Mouse (Mus musculus) cerebellum, adult 8-10 months (tissue): ENCODE results near the gene Hfe2.

Experiments used
- DNase-seq: peaks from one replicate; pipeline ENCODE4 v3.0.0; 2022

Hfe2 gene

DNA sequence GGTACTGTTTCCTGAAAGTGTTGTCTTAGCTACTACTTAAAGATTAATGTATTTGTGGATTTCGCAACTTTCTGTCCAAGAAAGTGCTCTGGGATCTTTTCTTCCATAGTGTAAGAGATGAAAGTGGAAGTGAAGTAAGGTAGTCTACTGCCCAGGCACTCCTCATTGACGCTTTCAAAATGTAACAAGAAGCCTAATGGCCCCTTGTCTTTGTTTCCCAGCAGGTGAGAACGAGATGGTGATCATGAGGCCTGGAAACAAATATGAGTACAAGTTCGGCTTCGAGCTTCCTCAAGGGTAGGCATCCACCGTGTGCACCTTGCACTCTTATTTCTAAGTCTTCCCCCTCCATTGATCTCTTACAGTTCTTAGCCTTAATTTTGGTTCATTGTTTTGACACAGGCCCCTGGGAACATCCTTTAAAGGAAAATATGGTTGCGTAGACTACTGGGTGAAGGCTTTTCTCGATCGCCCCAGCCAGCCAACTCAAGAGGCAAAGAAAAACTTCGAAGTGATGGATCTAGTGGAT is 33.8 kb downstream of the Hfe2 start:
- DNase-seq: no peak

DNA sequence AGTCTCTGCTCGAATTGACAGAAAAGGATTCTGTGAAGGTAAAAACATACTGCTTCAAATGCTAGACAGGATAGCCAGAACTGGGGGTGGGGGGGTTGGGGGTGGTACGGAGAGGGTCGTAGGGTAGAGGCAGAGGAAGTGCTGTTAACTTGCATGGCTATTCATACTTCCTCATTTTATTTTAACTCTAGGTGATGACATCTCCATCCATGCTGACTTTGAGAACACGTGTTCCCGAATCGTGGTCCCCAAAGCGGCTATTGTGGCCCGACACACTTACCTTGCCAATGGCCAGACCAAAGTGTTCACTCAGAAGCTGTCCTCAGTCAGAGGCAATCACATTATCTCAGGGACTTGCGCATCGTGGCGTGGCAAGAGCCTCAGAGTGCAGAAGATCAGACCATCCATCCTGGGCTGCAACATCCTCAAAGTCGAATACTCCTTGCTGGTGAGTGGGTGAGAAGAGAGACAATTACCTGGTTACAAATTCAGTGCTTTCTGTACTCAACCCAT is 34.5 kb downstream of the Hfe2 start:
- DNase-seq: no peak

DNA sequence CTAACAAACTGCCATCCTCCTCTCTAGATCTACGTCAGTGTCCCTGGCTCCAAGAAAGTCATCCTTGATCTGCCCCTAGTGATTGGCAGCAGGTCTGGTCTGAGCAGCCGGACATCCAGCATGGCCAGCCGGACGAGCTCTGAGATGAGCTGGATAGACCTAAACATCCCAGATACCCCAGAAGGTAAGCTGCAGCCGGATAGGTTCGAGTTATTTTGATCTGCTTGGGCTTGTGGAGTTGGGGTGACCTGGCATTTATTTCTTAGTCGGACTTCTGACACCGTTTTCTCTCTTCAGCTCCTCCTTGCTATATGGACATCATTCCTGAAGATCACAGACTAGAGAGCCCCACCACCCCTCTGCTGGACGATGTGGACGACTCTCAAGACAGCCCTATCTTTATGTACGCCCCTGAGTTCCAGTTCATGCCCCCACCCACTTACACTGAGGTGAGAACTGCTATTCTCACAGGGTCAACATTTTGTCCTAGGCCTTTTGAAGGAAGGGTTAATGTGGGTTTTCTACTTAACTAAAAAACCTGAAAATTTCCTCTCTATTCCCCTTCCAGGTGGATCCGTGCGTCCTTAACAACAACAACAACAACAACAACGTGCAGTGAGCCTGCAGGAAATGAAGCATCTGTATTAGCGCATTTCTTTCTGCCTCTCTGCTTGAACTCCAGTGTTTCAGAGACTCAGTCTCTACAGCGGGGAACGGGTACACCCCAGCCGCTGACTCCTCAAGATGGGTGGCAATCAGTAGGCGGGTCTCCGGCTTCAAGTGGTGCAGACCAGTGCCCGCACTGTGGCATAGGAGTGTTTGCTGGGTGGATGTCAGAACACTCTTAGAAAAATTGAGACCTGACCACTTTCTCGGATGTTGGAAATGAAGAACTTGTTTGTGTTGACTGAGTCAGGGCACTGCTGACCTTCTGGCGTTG is 35.2 kb downstream of the Hfe2 start:
- DNase-seq: no peak

DNA sequence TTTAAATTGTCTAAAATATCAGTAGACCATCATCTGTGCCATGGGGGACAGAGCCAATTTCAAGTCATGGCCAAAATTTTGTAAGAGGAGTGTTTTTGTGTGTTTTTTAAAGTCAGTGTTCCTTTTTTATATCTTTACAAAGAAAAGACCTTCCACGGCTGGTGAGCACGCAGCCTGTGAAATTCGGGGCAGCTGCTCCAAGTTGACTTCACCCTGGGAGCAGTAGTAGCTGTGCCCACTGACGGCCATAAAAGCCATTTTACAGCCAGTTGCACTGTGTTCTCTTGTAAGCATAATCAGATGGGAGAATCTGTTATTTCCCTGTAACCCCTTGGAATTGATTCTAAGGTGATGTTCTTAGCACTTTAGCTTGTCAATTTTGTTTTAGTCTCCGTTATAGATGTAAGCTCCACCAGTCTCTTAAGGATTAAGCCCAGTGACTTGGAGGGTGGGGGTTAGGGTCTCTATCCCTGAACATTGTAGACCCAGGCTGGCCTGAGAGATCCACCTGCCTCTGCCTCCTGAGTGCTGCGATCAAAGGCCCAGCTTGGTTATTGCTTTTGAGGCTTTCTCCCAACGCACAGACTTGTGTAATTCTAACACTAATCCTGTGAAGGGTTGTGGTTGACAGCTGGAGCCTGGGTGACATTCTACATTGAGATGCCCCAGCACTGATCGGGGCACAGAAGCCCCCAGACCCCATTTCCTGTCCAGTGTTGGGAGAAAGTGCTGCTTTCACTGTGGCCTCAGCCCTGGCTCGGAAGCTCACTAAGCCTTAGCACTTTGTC is 36.1 kb downstream of the Hfe2 start:
- no peak for DNase-seq

DNA sequence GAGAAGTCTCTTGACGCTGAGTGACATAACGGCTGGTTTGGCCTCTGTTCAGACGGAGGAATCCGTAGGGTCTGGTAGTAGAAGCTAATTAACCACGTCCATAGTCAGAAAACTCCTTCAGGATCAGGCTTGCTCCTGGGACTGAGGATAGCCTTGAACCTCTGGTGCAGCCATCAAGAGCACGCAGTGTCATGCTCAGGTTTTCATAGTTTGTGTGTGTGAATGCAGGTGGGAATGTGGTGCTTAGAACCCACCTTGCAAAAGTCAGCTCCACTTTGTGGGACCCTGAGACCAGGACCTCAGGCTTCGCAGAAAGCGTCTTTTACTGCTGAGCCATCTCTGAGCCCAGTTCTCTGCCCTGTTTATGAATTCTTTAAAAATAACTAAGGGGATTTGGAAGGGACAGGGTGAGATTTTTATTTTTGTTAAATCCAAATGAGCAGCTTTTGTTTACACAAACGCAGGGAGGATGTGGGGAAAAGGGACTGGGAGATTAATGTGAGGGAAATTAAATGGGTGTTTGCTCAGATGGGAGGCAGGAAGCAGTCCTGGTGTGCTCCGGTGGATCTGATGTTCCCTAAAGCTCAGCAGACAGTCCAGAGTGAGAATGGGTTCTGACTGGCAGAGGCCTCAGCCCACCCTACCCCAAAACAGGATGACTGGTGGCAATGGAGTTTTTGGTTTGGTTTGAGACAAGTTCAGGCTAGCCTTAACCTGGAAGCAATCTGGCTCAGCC is 37.1 kb downstream of the Hfe2 start:
- DNase-seq: no peak

DNA sequence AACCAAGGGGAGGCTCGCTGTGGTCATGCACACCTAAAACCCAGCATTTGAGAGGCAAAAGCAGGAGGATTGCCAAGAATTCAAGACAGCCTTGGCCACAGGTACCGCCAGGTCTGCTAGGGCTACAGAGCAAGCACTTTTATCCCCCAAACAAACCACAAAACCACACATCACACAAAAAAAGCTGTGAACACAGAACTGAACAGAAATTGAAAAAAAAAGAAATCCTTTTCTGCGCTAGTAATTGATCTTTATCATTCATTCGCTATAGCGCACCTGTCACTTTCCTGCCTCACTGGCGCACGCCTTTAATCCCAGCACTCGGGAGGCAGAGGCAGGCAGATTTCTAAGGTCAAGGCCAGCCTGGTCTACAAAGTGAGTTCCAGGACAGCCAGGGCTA is 38.3 kb downstream of the Hfe2 start:
- DNase-seq: no peak

DNA sequence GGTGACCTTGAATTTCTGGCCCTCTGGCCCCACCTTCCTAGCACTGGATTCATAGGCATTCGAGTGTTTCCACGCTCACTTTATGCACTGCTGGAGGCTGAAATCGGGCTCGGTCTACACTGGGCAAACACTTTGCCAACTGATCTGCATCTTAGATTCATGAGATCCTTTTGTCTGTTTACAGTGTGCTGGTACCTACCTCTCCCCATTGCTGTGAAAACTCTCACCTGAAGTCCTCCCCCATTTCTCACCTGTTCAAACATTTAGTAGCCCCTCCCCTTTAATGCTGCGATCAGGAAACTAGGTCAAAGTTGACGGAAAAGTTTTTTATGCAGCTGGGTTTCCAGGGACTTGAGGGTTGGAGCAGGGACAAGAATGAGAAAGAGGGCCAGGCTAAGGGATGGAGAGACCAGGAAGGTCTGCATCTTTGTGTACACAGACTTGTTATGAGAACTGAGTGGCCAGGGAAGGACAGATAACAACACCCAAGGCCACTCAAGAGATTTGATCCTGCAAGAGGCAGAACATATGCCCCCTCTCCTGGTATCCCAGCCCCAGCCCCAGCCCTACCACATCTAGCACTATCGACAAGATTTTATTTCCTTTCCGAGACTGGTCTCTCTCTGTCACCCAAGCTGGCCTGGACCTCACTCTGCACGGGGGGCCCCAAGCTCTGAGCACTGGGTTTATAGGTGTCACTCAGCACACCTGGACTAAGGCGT is 39.1 kb downstream of the Hfe2 start:
- no peak for DNase-seq

DNA sequence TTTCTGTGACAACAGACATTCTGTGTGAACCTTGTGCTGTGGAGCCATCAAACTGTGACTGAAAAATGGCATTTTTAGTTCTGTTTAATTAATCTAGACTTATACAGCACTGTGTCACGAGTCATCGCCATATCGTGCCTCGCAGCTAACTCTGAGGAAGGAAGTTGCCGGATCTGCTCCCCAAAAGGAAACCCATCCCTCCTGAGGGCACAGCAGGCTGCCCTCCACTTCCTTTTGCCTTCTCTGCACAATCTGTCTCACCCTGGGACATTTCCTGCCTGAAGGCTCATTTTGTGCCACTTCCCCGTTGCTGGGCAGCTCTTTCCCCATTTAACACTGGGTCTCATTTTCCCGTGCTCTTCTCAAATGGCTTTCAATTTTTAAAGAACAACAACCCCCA is 39.7 kb downstream of the Hfe2 start:
- no peak for DNase-seq

DNA sequence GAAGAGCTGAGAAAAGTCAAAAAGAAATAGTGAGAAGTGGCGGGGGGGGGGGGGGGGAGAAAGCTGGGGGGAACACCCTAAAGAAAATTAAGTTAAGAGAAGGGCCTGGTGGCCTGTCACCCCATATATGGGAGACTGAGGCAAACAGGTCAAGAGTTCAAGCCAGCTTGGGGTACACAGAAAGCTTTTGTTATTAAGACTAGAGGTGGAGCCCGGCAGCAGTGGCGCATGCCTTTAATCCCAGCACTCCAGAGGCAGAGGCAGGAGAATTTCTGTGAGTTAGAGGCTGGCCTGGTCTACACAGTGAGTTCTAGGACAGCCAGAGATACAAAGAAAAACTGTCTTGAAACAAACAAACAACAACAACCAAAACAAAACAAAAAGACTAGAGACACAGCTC is 40.1 kb downstream of the Hfe2 start:
- DNase-seq: no peak

DNA sequence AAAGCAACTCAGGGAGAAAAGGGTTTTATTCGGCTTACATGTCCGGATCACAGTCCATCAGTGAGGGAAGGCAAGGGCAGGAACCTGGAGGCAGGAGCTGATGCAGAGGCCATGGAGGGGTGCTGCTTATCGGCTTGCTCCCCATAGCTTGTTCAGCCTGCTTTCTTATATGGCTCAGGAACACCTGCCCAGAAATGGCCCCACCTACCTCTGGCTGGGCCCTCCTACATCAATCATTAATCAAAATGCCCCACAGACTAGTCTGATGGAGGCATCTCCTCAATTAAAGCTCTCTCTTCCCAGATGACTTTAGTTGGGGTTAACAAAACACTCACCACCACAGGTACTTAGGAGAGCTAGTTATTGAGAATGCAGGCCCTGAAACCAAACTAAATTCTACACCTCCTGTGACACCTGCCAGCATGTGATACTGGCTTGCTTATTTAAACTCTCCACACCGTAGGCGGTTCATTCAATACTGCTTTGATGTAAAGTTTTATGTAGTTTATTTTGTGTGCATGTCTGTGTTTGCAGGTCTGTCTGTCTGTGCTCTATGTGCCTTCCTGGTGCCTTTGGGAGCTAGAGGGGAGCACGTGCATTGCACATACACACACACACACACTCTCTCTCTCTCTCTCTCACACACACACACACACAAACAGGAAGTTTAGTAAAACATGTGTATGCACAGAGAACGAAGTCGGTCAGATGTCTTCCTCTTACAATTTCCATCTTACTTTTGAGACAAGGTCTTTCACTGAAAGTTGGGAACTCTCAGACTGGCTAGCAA is 41.9 kb downstream of the Hfe2 start:
- DNase-seq: no peak

DNA sequence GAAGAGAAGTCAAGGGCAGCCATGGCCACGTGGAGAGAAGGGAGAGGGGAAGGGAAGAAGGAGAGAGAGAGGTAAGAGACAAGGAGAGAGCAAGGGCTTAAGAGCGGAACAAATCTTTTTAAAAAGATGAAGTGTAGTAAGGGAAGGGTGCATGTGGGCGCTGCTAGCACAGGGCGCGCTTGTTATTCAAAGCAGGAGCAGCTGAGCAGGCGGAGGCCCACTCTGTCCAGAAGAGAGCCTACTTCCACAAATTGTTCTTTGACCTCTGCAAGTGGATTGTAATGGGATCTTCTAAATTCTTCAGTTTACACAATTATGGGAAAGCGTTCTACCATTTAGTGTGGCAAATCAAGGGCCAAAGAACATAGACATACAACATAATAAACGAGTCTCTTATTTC is 43.6 kb downstream of the Hfe2 start:
- no peak for DNase-seq

DNA sequence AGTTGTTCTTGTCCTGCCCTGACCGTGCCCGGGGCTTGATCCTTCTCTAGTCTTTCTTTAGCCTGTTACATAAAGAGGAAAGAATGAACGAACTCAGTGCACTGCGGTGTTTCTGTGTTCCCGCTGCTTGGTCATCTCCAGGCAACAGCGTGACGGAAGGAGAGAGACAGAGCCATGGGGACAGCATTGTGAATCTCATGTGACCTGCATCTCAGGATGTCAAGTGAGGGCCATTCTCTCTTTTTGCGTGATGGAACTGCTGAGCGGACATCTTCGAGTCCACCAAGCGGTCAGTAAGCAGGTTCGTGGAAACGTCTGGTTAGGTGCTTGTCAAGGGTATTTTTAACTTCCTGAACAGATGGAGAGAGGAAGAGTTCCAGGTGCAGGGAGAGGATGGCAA is 44.5 kb downstream of the Hfe2 start:
- no peak for DNase-seq

DNA sequence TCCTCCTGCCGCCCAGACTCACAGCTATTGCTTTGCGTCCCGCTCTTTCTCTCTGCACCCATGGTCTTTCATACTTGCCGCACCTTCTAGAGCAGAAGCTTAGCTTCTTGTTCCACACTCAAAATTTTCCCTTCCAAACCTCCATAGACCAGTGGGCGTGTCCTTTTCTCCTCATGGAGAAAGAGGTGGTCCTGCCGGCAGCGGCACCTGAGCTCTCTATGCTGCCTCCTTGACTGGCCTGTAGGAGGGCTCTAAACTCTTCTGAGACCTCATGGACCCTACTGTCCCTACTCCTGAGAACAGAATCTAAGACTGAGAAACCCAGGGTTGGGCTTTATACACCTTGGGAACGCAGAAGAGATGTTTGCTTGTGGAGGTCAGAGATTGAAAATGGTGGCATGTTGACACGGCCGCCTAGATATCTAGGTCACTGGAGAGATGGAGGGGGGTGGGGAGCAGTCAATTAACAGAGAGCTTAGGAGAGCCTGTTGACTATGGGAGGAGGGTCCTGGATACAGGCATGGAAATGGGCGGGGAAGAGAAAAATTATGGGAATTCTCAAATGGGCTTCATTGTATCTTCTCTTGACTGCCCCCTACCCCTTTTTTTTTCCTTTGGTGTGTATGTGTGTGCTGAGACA is 45.1 kb downstream of the Hfe2 start:
- DNase-seq: no peak

DNA sequence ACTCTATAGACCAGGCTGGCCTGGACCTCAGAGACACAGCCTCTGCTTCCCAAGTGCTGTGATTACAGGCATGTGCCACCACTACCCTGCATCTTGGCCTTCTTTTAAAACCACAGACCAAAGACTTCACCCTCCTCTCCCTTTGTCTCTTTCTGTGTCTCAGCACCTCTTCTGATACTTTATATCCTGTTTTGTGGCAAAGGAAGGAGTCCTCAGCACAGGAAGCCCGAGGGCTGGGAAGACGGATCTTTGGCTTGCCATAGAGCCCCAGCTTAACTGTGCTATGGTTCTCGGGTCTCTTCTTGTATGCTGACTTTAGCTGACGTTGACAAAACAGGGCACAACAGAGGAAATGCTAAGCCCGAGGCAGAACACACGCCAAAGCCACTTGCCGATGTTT is 45.7 kb downstream of the Hfe2 start:
- DNase-seq: no peak

DNA sequence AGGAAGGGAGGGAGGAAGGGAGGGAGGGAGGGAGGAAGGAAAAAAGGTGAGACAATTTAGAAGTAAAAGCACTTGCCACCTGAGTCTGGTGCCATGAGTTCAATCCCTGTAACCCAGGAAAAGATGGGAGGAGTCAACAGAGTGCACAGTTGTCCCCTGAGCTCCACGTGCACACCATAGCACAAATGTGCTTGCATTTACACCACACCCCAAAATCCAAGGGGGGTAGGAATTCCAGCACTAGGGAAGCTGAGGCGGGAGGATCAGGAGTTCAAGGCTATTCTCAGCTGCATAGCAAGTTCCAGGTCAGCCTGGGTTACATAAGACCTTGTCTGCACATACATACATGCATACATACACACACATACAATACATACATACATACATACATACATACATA is 46.4 kb downstream of the Hfe2 start:
- no peak for DNase-seq

DNA sequence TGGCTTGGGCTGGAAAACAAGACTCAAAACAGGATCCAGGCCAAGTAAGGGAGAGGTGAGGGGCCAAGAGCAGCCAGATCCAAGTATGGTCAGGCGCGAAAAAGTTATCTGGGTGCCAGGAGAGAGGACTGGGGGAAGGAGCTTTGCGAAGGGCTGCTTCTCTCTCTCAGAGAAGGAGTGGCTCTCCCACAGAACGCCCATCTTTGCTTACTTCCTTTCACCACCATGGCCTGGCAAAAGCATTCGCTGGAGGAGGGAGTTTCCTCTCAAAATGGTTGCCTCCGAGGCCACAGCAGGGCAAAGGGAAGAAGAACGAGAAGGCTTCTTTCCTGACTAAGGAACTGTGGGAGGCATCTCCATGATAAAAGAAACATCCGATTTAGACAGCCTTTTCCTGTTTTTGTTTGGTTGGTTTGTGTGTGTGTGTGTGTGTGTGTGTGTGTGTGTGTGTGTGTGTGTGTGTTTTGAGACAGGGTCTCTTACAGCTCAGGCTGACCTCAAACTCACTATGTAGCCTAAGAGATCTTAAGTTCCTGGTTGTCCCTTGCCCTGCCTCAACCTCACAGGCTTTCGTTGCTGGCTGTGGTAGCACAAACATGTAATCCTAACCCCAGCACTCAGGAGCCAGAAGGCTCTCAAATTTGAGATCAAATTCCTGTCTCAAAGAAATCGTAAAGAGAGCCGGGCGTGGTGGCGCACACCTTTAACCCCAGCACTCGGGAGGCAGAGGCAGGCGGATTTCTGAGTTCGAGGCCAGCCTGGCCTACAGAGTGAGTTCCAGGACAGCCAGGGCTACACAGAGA is 47.1 kb downstream of the Hfe2 start:
- no peak for DNase-seq

DNA sequence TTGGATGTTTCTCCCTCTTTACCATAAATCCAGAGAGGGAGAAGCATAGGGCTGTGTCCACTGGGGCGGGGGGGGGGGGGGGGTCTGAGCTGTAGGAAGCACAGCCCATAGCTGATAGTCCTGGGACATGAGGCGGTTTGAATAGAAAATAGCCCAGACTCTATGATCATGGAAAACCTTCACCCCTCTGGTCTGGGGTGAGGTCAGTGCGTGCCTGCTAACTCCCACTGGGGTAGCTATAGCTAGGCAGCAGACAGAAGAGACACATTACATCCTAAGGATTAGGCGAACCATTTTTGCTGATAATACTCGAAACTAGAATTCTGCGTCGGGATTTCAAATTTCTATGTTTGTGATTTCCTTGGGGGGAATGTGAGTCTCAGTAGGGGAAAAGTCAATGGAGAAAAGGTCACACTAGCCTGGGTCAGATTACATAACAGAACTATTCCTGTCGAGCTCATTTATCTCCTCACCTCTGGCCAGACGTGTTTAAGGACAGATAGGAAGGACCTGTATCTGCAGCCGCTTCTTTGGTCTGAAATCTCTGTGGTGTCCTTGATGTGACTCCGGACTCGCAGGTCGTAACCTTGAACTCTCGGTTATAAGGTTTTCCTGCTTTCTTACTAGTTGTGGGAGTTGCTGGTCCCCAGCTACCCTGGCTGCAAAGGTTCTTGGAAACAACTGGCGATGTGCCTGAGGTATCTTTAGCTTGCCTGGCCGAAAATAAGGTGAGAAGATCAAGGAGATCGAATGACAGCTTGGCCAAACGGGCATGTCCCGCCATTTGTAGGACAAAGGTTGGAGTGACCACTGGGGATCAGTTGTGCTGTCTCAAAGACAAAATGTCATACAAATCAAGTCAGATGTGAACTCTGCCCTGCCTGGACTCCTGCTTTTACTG is 48.9 kb downstream of the Hfe2 start:
- no peak for DNase-seq

DNA sequence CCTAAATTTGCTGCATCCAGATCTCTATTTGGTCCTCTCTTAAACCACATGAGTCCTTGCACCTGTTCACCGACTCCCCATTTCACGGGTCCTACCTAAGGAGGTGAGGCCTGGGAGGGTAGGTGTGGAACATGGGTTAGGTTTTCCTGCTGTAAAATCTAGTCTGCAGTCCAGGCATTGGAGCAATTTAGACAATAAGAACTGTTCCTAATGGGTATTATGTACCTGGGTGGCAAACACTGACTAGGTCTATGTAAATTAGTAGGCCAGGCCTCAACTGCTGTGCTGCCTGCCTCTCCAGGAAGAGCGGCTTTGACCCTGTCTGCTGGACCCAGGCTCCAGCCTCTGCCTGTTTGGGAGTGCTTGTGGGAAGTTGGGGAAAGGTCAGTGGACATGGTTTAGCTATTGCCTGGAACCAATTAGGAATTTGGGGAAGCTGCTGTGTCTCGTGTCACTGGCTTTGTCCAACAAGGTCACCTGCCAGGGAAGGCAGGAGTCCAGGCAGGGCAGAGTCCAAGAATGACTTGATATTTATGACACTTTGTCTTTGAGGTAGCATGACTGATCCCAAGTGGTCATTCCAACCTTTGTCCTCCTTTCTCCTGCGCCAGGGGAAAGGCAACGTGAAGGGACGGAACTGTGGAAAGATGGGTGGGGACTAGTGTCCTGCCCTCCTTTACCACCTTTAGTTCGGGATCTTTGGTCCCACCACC is 50.5 kb downstream of the Hfe2 start:
- DNase-seq: no peak
